Mouse (Mus musculus) liver, postnatal 0 days (tissue): ENCODE data around the gene Lmbrd2.

Experiments used
- CTCF ChIP-seq: sonication (generic); IDR thresholded peaks from 2 replicates; pipeline ENCODE4 v1.5.1; 2016; ENCODE audit warnings: antibody characterized with exemption, low read depth
- EP300 ChIP-seq: IDR thresholded peaks from 2 replicates; pipeline ENCODE4 v1.6.1; 2016; ENCODE audit warnings: antibody characterized with exemption, low read depth, mild to moderate bottlenecking

DNA sequence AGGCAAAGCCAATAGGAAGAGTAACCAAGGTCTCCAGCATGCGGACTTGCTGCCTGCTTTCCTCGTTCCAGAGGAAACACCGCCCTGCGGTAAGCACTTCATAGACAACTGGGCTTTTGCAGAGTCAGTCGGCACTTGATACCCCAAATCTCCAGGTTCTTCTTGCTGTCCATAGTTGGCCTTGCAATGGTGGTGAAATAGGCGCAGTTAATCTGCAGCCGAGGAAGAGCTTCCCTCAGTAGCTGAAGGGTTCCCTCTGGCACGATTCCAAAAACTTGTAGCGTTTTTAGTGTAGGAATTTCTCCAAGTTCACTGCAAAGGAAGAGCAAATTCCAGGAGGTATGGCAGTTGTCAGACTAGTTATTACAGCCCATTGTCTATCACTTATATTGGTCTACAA, 26.8 kb upstream of the Lmbrd2 start:
- TF ChIP-seq EP300 = no peak
- no peak for TF ChIP-seq CTCF
